Mouse (Mus musculus): Measurements from ENCODE around the gene D130043K22Rik. TPM values are rescaled to one million over a fixed set of nuclear protein-coding genes. Genes with fewer than 3 reads are reported as not detected.

The D130043K22Rik gene
- polyA plus RNA-seq (2014; fragmentation: Illumina TruSeq; extraction: RNeasy Lipid Tissue Mini Kit (QIAGEN cat#74804); ENCODE audit: low read depth, low replicate concordance) = 0.97 TPM

GRCm38 (mm10) chr13:24844983-24845955, at the start of gene D130043K22Rik:
TSS of gene D130043K22Rik (plus strand) at chr13:24845135.

GRCm38 (mm10) chr13:24801308-24801921, 43.5 kb upstream of the D130043K22Rik start, which contains the start of gene BC005537:
TSS of gene BC005537 (plus strand) at chr13:24801657.

GRCm38 (mm10) chr13:24831353-24832130, 13.4 kb upstream of the D130043K22Rik start, which contains the start of the genes Acot13 and Tdp2:
TSS of gene Acot13 (minus strand) at chr13:24831540.
TSS of gene Tdp2 (plus strand) at chr13:24831679.

GRCm38 (mm10) chr13:24937108-24937838, 92.3 kb downstream of the D130043K22Rik start, which contains the start of gene Aldh5a1:
TSS of gene Aldh5a1 (minus strand) at chr13:24937661.

GRCm38 (mm10) chr13:24942512-24943282, 97.8 kb downstream of the D130043K22Rik start, which contains the start of gene Gpld1:
TSS of gene Gpld1 (plus strand) at chr13:24943152.

Other genes starting within 250 kb of the D130043K22Rik start
- gene Armh2, start 103.9 kb upstream of the D130043K22Rik start, polyA plus RNA-seq (2014; fragmentation: Illumina TruSeq; extraction: RNeasy Lipid Tissue Mini Kit (QIAGEN cat#74804); ENCODE audit: low read depth, low replicate concordance) = 205 TPM
- gene Gmnn, start 83.2 kb upstream of the D130043K22Rik start, polyA plus RNA-seq (2014; fragmentation: Illumina TruSeq; extraction: RNeasy Lipid Tissue Mini Kit (QIAGEN cat#74804); ENCODE audit: low read depth, low replicate concordance) = 76.6 TPM
- gene BC005537, start 43.5 kb upstream of the D130043K22Rik start, polyA plus RNA-seq (2014; fragmentation: Illumina TruSeq; extraction: RNeasy Lipid Tissue Mini Kit (QIAGEN cat#74804); ENCODE audit: low read depth, low replicate concordance) = 199 TPM
- gene Acot13, start 13.6 kb upstream of the D130043K22Rik start, polyA plus RNA-seq (2014; fragmentation: Illumina TruSeq; extraction: RNeasy Lipid Tissue Mini Kit (QIAGEN cat#74804); ENCODE audit: low read depth, low replicate concordance) = 13.1 TPM
- gene Tdp2, start 13.5 kb upstream of the D130043K22Rik start, polyA plus RNA-seq (2014; fragmentation: Illumina TruSeq; extraction: RNeasy Lipid Tissue Mini Kit (QIAGEN cat#74804); ENCODE audit: low read depth, low replicate concordance) = 83.7 TPM
- 2.0 TPM for gene Aldh5a1, start 92.5 kb downstream of the D130043K22Rik start, polyA plus RNA-seq (2014; fragmentation: Illumina TruSeq; extraction: RNeasy Lipid Tissue Mini Kit (QIAGEN cat#74804); ENCODE audit: low read depth, low replicate concordance)
- 1.2 TPM for gene Gpld1, start 98.0 kb downstream of the D130043K22Rik start, polyA plus RNA-seq (2014; fragmentation: Illumina TruSeq; extraction: RNeasy Lipid Tissue Mini Kit (QIAGEN cat#74804); ENCODE audit: low read depth, low replicate concordance)
- 55.0 TPM for gene Mrs2, start 175.2 kb downstream of the D130043K22Rik start, polyA plus RNA-seq (2014; fragmentation: Illumina TruSeq; extraction: RNeasy Lipid Tissue Mini Kit (QIAGEN cat#74804); ENCODE audit: low read depth, low replicate concordance)
- 25.2 TPM for gene Dcdc2a, start 210.9 kb downstream of the D130043K22Rik start, polyA plus RNA-seq (2014; fragmentation: Illumina TruSeq; extraction: RNeasy Lipid Tissue Mini Kit (QIAGEN cat#74804); ENCODE audit: low read depth, low replicate concordance)

Data from testis, adult 10 weeks (tissue).